Mouse (Mus musculus) lung, embryonic 15.5 days (tissue): ENCODE measurements around the gene Rdx. TPM values are rescaled to one million over a fixed set of nuclear protein-coding genes. Genes with fewer than 3 reads are reported as not detected.

ENCODE experiments used
- ATAC-seq: fragments of 200-750 bp; cut with Nextera tagmentation; 2 replicates; pipeline ENCODE4 v1.8.0; 2017; ENCODE audit warnings: moderate number of reproducible peaks, borderline replicate concordance; ENCODE audit not compliant: low FRiP score, low TSS enrichment; ENCODE audit errors: extremely low read depth
- H3K27ac ChIP-seq: fragments of 300-500 bp; sonication (generic); 2 replicates; pipeline ENCODE4 v1.5.1; 2015; ENCODE audit warnings: moderate library complexity, mild to moderate bottlenecking, inconsistent platforms
- H3K27me3 ChIP-seq: fragments of 300-500 bp; sonication (generic); 2 replicates; pipeline ENCODE4 v1.6.1; 2015; ENCODE audit warnings: inconsistent platforms
- H3K36me3 ChIP-seq: fragments of 300-500 bp; sonication (generic); 2 replicates; pipeline ENCODE4 v1.6.1; 2015; ENCODE audit warnings: inconsistent platforms
- H3K4me1 ChIP-seq: fragments of 300-500 bp; sonication (generic); 2 replicates; pipeline ENCODE4 v1.6.1; 2015; ENCODE audit warnings: inconsistent platforms
- H3K4me2 ChIP-seq: fragments of 300-500 bp; sonication (generic); 2 replicates; pipeline ENCODE4 v1.6.1; 2015; ENCODE audit warnings: inconsistent platforms, mild to moderate bottlenecking, moderate library complexity
- H3K4me3 ChIP-seq: fragments of 300-500 bp; sonication (generic); 2 replicates; pipeline ENCODE4 v1.5.1; 2015; ENCODE audit warnings: mild to moderate bottlenecking, inconsistent platforms
- H3K9ac ChIP-seq: fragments of 300-500 bp; sonication (generic); 2 replicates; pipeline ENCODE4 v1.6.1; 2015; ENCODE audit warnings: inconsistent platforms
- H3K9me3 ChIP-seq: fragments of 300-500 bp; sonication (generic); 2 replicates; pipeline ENCODE4 v1.6.1; 2016; ENCODE audit warnings: inconsistent platforms
- WGBS: fragments of 180-500 bp; shearing (Covaris S2); methylation state at CpG from one replicate; pipeline ENCODE4 v1.1.7; 2015; 5-methylcytosine and 5-hydroxymethylcytosine counted together
- polyA plus RNA-seq: library from polyadenylated mRNA; unstranded; fragments of >200 nt; fragmentation: Nextera tagmentation; extraction: Ambion mirVana; gene quantifications from 2 replicates; pipeline ENCODE4 v1.2.1, GENCODE M21; 2015

Rdx gene
- polyA plus RNA-seq, result 127 and 132 TPM in 2 replicates

- Histone ChIP-seq H3K9me3 (no peaks in the 10 kb centered on the region), H3K36me3 (no peaks in the 10 kb centered on the region), H3K4me1 (peaks cover 15% of the 10 kb centered on the region), H3K9ac (peak within 1 kb of the TSS; percentile 98), H3K4me3 (peak within 1 kb of the TSS; percentile 98), H3K4me2 (peak within 1 kb of the TSS; percentile 63), H3K27ac (peak within 1 kb of the TSS; percentile 99), H3K27me3 (no peaks in the 10 kb centered on the region)
- WGBS, result 2% methylated on average over 17 of the region's 17 CpGs
- ATAC-seq, result peak; percentile 24; the same call in 1 of the 2 replicates
These were observed at the start of gene Rdx for GRCm38 (mm10) chr9:52047129-52047820. Gene Rdx, plus strand, starts transcription at chr9:52047173.

- 23% methylated on average over 4 of the region's 4 CpGs for WGBS
- no peaks in the 10 kb centered on the region for H3K27me3 ChIP-seq
- no peak overlapping the region for H3K4me2 ChIP-seq
- ATAC-seq, result no peak
- H3K27ac ChIP-seq, result no peak overlapping the region
- no peaks in the 10 kb centered on the region for H3K9me3 ChIP-seq
- no peaks in the 10 kb centered on the region for H3K36me3 ChIP-seq
- no peak overlapping the region for H3K4me3 ChIP-seq
- no peak overlapping the region for H3K9ac ChIP-seq
- no peaks in the 10 kb centered on the region for H3K4me1 ChIP-seq
These were observed 43.5 kb upstream of the Rdx start for GRCm38 (mm10) chr9:52003501-52003900.

DNA sequence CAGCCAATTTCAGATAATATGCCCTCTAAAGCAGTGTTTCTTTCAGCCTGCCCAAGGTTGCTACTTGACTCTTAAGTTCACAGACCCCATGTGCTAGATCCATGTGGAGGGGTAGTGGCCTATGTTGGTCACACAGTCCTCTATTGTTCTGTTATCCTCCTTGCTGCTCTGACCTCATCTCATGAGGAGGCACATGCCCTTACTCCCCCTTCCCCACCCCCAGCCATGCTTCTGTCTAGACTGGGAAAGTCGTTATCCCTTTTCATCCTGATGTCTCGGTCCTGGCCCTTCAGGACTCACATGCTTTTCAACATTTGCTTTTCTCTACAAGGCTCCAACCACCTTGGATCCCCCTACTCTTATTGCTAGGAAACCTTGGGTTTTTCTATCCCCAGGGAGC is 39.6 kb upstream of the Rdx start:
- Histone ChIP-seq H3K9ac (no peak overlapping the region), H3K4me1 (no peaks in the 10 kb centered on the region), H3K4me2 (no peak overlapping the region), H3K4me3 (no peak overlapping the region), H3K9me3 (no peaks in the 10 kb centered on the region), H3K27me3 (no peaks in the 10 kb centered on the region), H3K36me3 (no peaks in the 10 kb centered on the region), H3K27ac (no peak overlapping the region)
- 41% methylated on average over 2 of the region's 2 CpGs for WGBS
- no peak for ATAC-seq

DNA sequence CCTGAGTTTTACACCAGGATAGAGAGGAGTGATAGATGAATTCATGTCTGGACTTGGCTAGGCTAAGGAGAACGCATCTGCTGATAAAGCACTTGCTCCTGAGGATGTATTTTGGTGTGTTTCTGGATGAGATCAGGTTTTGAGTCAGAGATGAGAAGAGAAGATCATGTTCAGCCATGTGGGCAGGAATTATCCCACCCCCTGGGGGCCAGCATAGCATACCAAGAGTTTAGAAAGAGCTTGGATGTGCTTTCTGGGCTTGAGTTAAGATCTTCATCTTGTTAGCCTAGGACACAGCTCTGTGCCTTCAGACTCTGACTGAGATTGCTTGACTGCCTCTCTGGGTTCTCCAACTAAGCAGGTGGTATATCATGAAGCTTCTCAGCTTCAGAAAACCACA is 38.5 kb upstream of the Rdx start:
- 78% methylated on average over 1 of the region's 1 CpGs for WGBS
- H3K9me3 ChIP-seq, result no peaks in the 10 kb centered on the region
- H3K36me3 ChIP-seq, result no peaks in the 10 kb centered on the region
- no peaks in the 10 kb centered on the region for H3K27me3 ChIP-seq
- H3K4me3 ChIP-seq, result no peak overlapping the region
- H3K4me1 ChIP-seq, result no peaks in the 10 kb centered on the region
- no peak overlapping the region for H3K27ac ChIP-seq
- no peak overlapping the region for H3K4me2 ChIP-seq
- no peak overlapping the region for H3K9ac ChIP-seq
- ATAC-seq, result no peak

GRCm38 (mm10) chr9:52012311-52012710 is 34.7 kb upstream of the Rdx start:
- Histone ChIP-seq H3K4me1 (no peaks in the 10 kb centered on the region), H3K9ac (no peak overlapping the region), H3K9me3 (no peaks in the 10 kb centered on the region), H3K27me3 (no peaks in the 10 kb centered on the region), H3K4me2 (no peak overlapping the region), H3K4me3 (no peak overlapping the region), H3K36me3 (no peaks in the 10 kb centered on the region), H3K27ac (no peak overlapping the region)
- no peak for ATAC-seq
- WGBS, result 83% methylated on average over 1 of the region's 1 CpGs

GRCm38 (mm10) chr9:52012781-52013436 is 34.1 kb upstream of the Rdx start:
- ATAC-seq, result no peak
- no peaks in the 10 kb centered on the region for H3K36me3 ChIP-seq
- no peak overlapping the region for H3K4me2 ChIP-seq
- H3K27me3 ChIP-seq, result no peaks in the 10 kb centered on the region
- H3K4me3 ChIP-seq, result no peak overlapping the region
- no peak overlapping the region for H3K27ac ChIP-seq
- WGBS, result 67% methylated on average over 5 of the region's 5 CpGs
- no peaks in the 10 kb centered on the region for H3K4me1 ChIP-seq
- no peaks in the 10 kb centered on the region for H3K9me3 ChIP-seq
- no peak overlapping the region for H3K9ac ChIP-seq

DNA sequence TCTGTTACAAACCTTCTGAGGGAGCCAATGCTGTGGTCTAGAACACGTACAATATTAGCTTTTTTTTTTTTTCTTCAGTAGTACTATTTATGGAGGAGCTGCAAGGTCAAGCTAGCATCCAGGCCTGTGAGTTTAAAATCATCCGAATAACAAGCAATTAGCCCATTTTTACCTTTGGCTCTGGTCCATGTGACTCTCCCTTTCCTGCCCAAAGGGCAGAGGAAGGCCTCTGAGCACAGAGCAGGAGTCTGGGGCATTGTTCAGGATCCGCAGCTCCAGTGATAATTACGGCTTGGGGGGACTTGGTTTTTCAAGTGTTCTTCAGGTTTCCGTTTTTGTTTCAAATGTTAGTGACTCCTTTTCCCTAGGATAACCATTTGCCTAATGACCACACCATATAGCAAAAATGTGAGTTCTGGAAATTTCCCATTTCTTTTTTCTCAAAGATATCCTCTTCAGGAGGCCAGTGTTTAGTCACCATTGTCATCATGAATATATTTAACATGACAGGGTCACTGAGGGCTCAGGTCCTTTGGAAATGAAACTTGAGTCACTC is 33.0 kb upstream of the Rdx start:
- Histone ChIP-seq H3K9me3 (no peaks in the 10 kb centered on the region), H3K4me1 (no peaks in the 10 kb centered on the region), H3K4me2 (no peak overlapping the region), H3K4me3 (no peak overlapping the region), H3K9ac (no peak overlapping the region), H3K36me3 (no peaks in the 10 kb centered on the region), H3K27ac (no peak overlapping the region), H3K27me3 (no peaks in the 10 kb centered on the region)
- ATAC-seq, result no peak
- 61% methylated on average over 5 of the region's 5 CpGs for WGBS

GRCm38 (mm10) chr9:52017091-52017490 is 29.9 kb upstream of the Rdx start:
- no peak overlapping the region for H3K9ac ChIP-seq
- H3K36me3 ChIP-seq, result no peaks in the 10 kb centered on the region
- WGBS, result 62% methylated on average over 3 of the region's 3 CpGs

GRCm38 (mm10) chr9:52017824-52018223 is 29.1 kb upstream of the Rdx start:
- no peak overlapping the region for H3K4me2 ChIP-seq
- no peak overlapping the region for H3K9ac ChIP-seq
- ATAC-seq, result no peak
- no peaks in the 10 kb centered on the region for H3K27me3 ChIP-seq
- H3K4me1 ChIP-seq, result no peaks in the 10 kb centered on the region
- 60% methylated on average over 2 of the region's 2 CpGs for WGBS
- H3K9me3 ChIP-seq, result no peaks in the 10 kb centered on the region
- H3K4me3 ChIP-seq, result no peak overlapping the region
- no peaks in the 10 kb centered on the region for H3K36me3 ChIP-seq
- H3K27ac ChIP-seq, result no peak overlapping the region

More at GRCm38 (mm10) chr9:52017091-52017490, 29.9 kb upstream of the Rdx start:
- Histone ChIP-seq H3K27ac (no peak overlapping the region), H3K4me1 (no peaks in the 10 kb centered on the region), H3K4me2 (no peak overlapping the region), H3K9me3 (no peaks in the 10 kb centered on the region), H3K27me3 (no peaks in the 10 kb centered on the region), H3K4me3 (no peak overlapping the region)
- ATAC-seq, result no peak

DNA sequence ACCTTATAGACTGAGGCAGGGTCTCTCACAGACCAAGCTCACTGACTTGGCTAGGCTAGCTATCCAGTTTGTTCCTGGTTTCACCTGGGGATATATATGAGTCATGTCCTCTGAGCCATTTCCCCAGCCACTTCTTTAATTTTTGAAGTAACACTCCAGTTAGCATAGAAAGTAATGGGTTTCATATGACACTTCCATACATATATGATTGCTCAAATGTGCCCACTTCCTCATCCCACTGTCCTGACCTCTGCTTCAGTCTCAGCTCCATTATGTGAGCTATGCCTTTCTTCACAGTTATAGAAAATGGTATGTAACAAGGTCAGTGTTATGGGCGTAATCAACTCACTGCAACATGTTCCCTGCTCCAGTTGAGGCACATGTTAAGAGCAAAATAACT is 28.5 kb upstream of the Rdx start:
- ATAC-seq, result no peak
- Histone ChIP-seq H3K27me3 (no peaks in the 10 kb centered on the region), H3K4me3 (no peak overlapping the region), H3K36me3 (no peaks in the 10 kb centered on the region), H3K4me2 (no peak overlapping the region), H3K9ac (no peak overlapping the region), H3K27ac (no peak overlapping the region), H3K4me1 (no peaks in the 10 kb centered on the region), H3K9me3 (no peaks in the 10 kb centered on the region)
- WGBS, result 89% methylated on average over 1 of the region's 1 CpGs

DNA sequence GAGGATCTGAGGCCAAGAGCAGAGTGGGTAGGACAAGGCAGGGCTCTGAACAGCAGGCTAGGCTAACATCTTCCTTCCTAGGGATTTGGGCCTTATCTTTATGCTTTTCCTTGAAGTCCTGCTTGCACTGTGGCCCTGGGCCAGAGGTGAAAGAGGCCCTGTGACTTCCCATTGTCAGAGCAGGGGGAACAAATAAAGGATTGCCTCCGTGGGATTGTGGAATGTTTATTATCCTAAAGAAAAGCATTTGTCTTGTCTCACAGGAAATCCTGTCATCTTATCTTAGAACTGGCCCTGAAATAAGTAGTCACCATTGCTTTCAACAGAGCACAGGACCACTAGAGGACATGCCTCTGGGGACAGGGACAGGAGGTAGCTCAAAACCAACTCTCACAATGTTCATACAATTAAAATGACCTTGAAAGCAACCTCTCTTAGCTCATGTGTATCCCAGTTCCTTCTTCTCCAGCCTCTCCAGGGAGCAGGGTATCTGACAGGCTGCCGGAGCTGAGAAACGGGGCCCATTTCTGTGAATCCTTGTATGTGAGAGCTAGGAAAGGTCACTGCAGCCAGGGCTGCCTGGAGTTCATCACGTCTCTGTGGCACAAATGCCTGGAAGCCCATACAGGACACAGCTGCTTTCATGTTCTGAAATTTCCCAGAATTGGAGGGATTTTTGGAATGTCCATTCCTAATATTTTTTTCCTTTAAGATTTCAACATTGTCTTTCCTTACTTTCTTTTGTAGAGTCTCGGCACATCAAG is 19.5 kb upstream of the Rdx start:
- peaks cover 10% of the 10 kb centered on the region for H3K4me1 ChIP-seq
- H3K4me3 ChIP-seq, result no peak overlapping the region
- H3K9me3 ChIP-seq, result no peaks in the 10 kb centered on the region
- H3K27me3 ChIP-seq, result no peaks in the 10 kb centered on the region
- H3K36me3 ChIP-seq, result no peaks in the 10 kb centered on the region
- no peak overlapping the region for H3K4me2 ChIP-seq
- no peak overlapping the region for H3K9ac ChIP-seq
- ATAC-seq, result peak; percentile 52; the same call in 1 of the 2 replicates
- H3K27ac ChIP-seq, result 0 out of 2 replicates have a peak overlapping the region, but pooled peaks have one; percentile 46
- WGBS, result 24% methylated on average over 5 of the region's 5 CpGs
